Mouse (Mus musculus): ENCODE results near the gene Srp9. TPM values are rescaled to one million over a fixed set of nuclear protein-coding genes. Genes with fewer than 3 reads are reported as not detected.

Gene Srp9
- polyA plus RNA-seq, 1 experiment = 27.5 TPM

DNA sequence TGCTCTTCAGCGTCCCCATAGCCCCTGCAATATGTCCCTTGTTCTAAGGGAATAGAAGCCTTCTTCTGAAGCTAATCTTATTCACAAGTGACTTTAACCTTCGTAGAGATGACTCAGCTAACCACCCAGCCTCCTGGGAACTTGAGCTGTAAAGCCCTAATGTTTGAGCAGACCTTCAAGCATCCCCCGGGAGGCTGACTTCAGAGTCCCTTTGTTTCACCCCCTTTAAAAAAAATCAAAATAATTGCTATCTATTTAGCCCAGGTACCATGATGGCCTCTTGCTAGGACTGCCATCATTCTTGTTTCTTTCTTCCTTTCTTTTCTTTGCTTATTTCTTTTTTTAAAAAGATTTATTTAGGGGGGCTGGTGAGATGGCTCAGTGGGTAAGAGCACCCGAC is 2.1 kb upstream of the Srp9 start:
- TF ChIP-seq POLR2A (IDR thresholded peaks at IDR 0.05; ENCODE audit: low read depth, low read length) (no peak), CTCF (IDR thresholded peaks at IDR 0.05; ENCODE audit: extremely low read depth, insufficient read depth, insufficient read length, insufficient replicate concordance) (no peak)
- WGBS = 77% methylated on average over 4 of the region's 4 CpGs
- DNase-seq (ENCODE audit: low read depth in 1 of 2, low spot score in 2 of 2) = no peak
- Histone ChIP-seq H3K27ac (ENCODE audit: insufficient read depth, low read length) (no peak overlapping the region), H3K27me3 (ENCODE audit: control insufficient read depth, insufficient read depth, low read length) (no peaks in the 10 kb centered on the region), H3K4me3 (ENCODE audit: extremely low read depth, insufficient read depth, insufficient read length) (no peak overlapping the region), H3K36me3 (ENCODE audit: control insufficient read depth, insufficient read depth, low read length) (no peaks in the 10 kb centered on the region), H3K4me1 (ENCODE audit: control insufficient read depth, insufficient read depth, insufficient read length) (peaks cover 9% of the 10 kb centered on the region; the same call in 1 of the 2 replicates)

- DNase-seq (ENCODE audit: low read depth in 1 of 2, low spot score in 2 of 2) = peak; percentile 77 to 80
- peak overlapping the region; percentile 81 for H3K27ac ChIP-seq (ENCODE audit: insufficient read depth, low read length)
- H3K27me3 ChIP-seq (ENCODE audit: control insufficient read depth, insufficient read depth, low read length) = no peaks in the 10 kb centered on the region
- WGBS = under 1% methylated on average over 33 of the region's 33 CpGs
- H3K4me3 ChIP-seq (ENCODE audit: extremely low read depth, insufficient read depth, insufficient read length) = peak overlapping the region; percentile 91
- peaks cover 9% of the 10 kb centered on the region; the same call in 1 of the 2 replicates for H3K4me1 ChIP-seq (ENCODE audit: control insufficient read depth, insufficient read depth, insufficient read length)
- peak; percentile 34 for TF ChIP-seq POLR2A (IDR thresholded peaks at IDR 0.05; ENCODE audit: low read depth, low read length)
- TF ChIP-seq CTCF (IDR thresholded peaks at IDR 0.05; ENCODE audit: extremely low read depth, insufficient read depth, insufficient read length, insufficient replicate concordance) = no peak
- peaks cover 4% of the 10 kb centered on the region for H3K36me3 ChIP-seq (ENCODE audit: control insufficient read depth, insufficient read depth, low read length)
Observed at GRCm38 (mm10) chr1:182124924-182125368, 409 bp downstream of the Srp9 start.

GRCm38 (mm10) chr1:182130830-182131229 is 6.3 kb downstream of the Srp9 start:
- peak; percentile 44; the same call in 1 of the 2 replicates for TF ChIP-seq CTCF (IDR thresholded peaks at IDR 0.05; ENCODE audit: extremely low read depth, insufficient read depth, insufficient read length, insufficient replicate concordance)
- TF ChIP-seq POLR2A (IDR thresholded peaks at IDR 0.05; ENCODE audit: low read depth, low read length) = no peak
- no peak overlapping the region for H3K27ac ChIP-seq (ENCODE audit: insufficient read depth, low read length)
- peaks cover 14% of the 10 kb centered on the region for H3K36me3 ChIP-seq (ENCODE audit: control insufficient read depth, insufficient read depth, low read length)
- WGBS = 64% methylated on average over 2 of the region's 2 CpGs
- peaks cover 7% of the 10 kb centered on the region; the same call in 1 of the 2 replicates for H3K4me1 ChIP-seq (ENCODE audit: control insufficient read depth, insufficient read depth, insufficient read length)
- no peaks in the 10 kb centered on the region for H3K27me3 ChIP-seq (ENCODE audit: control insufficient read depth, insufficient read depth, low read length)
- DNase-seq (ENCODE audit: low read depth in 1 of 2, low spot score in 2 of 2) = peak in 1 of 2 experiments; percentile 30
- no peak overlapping the region for H3K4me3 ChIP-seq (ENCODE audit: extremely low read depth, insufficient read depth, insufficient read length)

DNA sequence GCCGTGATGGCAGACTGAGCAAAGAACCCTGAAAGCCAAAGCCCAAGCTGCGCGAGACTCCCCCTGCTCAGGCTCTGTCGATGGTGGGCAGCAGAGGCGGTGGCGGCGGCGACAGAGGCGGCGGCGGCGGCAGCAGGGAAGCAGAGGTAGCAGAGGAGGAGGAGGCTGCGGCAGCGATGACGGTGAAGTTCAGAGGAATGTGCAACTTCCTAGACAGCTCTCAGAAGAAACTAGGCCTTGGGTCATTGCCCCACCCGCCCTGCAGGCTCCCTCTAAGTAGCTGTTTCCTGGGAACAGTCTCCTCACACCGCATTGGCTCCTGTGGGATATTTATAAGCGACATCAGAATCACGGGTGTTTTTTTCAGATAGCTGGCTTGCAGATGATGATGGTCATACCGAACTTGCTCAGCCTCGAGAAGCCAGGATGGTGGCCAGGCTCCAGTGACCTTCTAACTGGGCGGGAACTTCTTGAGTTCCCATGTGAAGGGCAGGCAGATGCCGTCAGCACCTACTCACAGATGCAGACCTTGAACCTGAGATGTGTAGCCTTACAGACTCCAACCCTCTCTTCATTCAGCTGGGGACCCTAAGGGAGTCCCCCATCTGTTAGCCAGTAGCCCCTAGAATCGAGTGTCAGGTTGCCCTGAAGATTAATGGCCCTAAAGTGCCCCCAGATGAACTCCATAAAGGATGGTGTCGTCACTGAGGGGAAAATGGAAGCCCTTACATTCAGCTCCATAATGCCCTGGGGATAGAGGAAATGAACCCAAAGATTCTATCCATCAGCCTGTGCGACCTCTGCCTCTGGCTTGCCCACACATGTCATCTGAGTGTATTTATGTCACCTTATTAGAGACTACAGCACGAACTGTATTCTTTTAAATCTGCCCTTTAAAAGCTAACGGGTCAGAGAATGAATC is 12.9 kb downstream of the Srp9 start:
- 63% methylated on average over 28 of the region's 28 CpGs for WGBS
- H3K36me3 ChIP-seq (ENCODE audit: control insufficient read depth, insufficient read depth, low read length) = peaks cover 3% of the 10 kb centered on the region
- no peak overlapping the region for H3K27ac ChIP-seq (ENCODE audit: insufficient read depth, low read length)
- no peaks in the 10 kb centered on the region for H3K4me1 ChIP-seq (ENCODE audit: control insufficient read depth, insufficient read depth, insufficient read length)
- H3K4me3 ChIP-seq (ENCODE audit: extremely low read depth, insufficient read depth, insufficient read length) = no peak overlapping the region
- TF ChIP-seq CTCF (IDR thresholded peaks at IDR 0.05; ENCODE audit: extremely low read depth, insufficient read depth, insufficient read length, insufficient replicate concordance) (no peak), POLR2A (IDR thresholded peaks at IDR 0.05; ENCODE audit: low read depth, low read length) (no peak)
- no peaks in the 10 kb centered on the region for H3K27me3 ChIP-seq (ENCODE audit: control insufficient read depth, insufficient read depth, low read length)
- DNase-seq (ENCODE audit: low read depth in 1 of 2, low spot score in 2 of 2) = no peak

DNA sequence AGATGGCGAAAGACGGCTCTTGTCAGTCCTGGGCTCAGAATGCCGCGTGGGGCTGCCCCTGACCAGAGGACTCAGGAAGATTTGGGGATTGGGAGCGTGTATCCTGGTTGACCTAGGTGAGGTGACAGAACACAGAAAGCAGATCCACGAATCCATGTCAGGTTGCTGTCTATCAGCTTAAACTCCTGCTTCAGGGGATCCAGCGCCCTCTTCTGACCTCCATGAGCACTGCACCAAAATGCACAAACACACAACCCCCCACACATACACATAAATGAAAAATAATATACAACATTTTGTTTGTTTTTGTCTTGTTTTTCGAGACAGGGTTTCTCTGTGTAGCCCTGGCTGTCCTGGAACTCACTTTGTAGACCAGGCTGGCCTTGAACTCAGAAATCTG is 13.6 kb downstream of the Srp9 start:
- no peak for TF ChIP-seq CTCF (IDR thresholded peaks at IDR 0.05; ENCODE audit: extremely low read depth, insufficient read depth, insufficient read length, insufficient replicate concordance)
- TF ChIP-seq POLR2A (IDR thresholded peaks at IDR 0.05; ENCODE audit: low read depth, low read length) = no peak
- H3K27me3 ChIP-seq (ENCODE audit: control insufficient read depth, insufficient read depth, low read length) = no peaks in the 10 kb centered on the region
- no peak overlapping the region for H3K27ac ChIP-seq (ENCODE audit: insufficient read depth, low read length)
- H3K4me1 ChIP-seq (ENCODE audit: control insufficient read depth, insufficient read depth, insufficient read length) = no peaks in the 10 kb centered on the region
- no peaks in the 10 kb centered on the region for H3K36me3 ChIP-seq (ENCODE audit: control insufficient read depth, insufficient read depth, low read length)
- DNase-seq (ENCODE audit: low read depth in 1 of 2, low spot score in 2 of 2) = no peak
- 83% methylated on average over 8 of the region's 8 CpGs for WGBS
- H3K4me3 ChIP-seq (ENCODE audit: extremely low read depth, insufficient read depth, insufficient read length) = no peak overlapping the region

DNA sequence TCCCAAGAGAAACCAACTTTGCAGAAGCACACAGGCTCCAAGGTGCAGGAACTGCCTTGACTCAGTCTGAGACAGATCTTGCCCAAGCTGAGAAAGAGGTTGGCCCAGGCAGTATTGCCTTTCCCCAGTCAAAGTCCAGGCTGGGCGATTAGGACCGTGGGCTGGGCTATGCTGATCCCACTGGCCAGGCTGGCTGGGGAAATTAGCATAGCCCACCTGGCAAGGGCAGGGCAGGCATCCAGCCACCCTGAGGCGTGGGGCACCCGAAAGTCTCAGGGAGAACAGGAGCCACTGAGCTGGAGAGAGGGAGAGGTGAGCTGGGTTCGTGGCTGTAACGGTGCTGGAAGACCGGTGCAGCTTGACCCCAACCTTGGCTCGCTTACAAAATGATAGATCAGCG is 15.4 kb downstream of the Srp9 start:
- no peak for TF ChIP-seq CTCF (IDR thresholded peaks at IDR 0.05; ENCODE audit: extremely low read depth, insufficient read depth, insufficient read length, insufficient replicate concordance)
- TF ChIP-seq POLR2A (IDR thresholded peaks at IDR 0.05; ENCODE audit: low read depth, low read length) = no peak
- no peak for DNase-seq (ENCODE audit: low read depth in 1 of 2, low spot score in 2 of 2)
- Histone ChIP-seq H3K4me3 (ENCODE audit: extremely low read depth, insufficient read depth, insufficient read length) (no peak overlapping the region), H3K4me1 (ENCODE audit: control insufficient read depth, insufficient read depth, insufficient read length) (no peaks in the 10 kb centered on the region), H3K36me3 (ENCODE audit: control insufficient read depth, insufficient read depth, low read length) (no peaks in the 10 kb centered on the region), H3K27ac (ENCODE audit: insufficient read depth, low read length) (no peak overlapping the region), H3K27me3 (ENCODE audit: control insufficient read depth, insufficient read depth, low read length) (no peaks in the 10 kb centered on the region)
- 51% methylated on average over 9 of the region's 9 CpGs for WGBS

GRCm38 (mm10) chr1:182140370-182140769 is 15.8 kb downstream of the Srp9 start:
- H3K27me3 ChIP-seq (ENCODE audit: control insufficient read depth, insufficient read depth, low read length) = no peaks in the 10 kb centered on the region
- no peak for TF ChIP-seq POLR2A (IDR thresholded peaks at IDR 0.05; ENCODE audit: low read depth, low read length)
- peak; percentile 79; the same call in 1 of the 2 replicates for TF ChIP-seq CTCF (IDR thresholded peaks at IDR 0.05; ENCODE audit: extremely low read depth, insufficient read depth, insufficient read length, insufficient replicate concordance)
- DNase-seq (ENCODE audit: low read depth in 1 of 2, low spot score in 2 of 2) = peak; percentile 36 to 68
- H3K27ac ChIP-seq (ENCODE audit: insufficient read depth, low read length) = no peak overlapping the region
- 6% methylated on average over 6 of the region's 6 CpGs for WGBS
- H3K36me3 ChIP-seq (ENCODE audit: control insufficient read depth, insufficient read depth, low read length) = no peaks in the 10 kb centered on the region
- H3K4me3 ChIP-seq (ENCODE audit: extremely low read depth, insufficient read depth, insufficient read length) = no peak overlapping the region
- H3K4me1 ChIP-seq (ENCODE audit: control insufficient read depth, insufficient read depth, insufficient read length) = no peaks in the 10 kb centered on the region

Data from spleen, adult 2 months (tissue).